Mouse (Mus musculus) adrenal gland, postnatal 14 days (tissue): ENCODE data around the gene Anxa4. TPM values are rescaled to one million over a fixed set of nuclear protein-coding genes. Genes with fewer than 3 reads are reported as not detected.

Experiments used
- DNase-seq: peaks from one replicate; pipeline ENCODE4 v3.0.0; 2021; ENCODE audit warnings: mixed read lengths
- long read RNA-seq, 2 experiments: library from polyadenylated mRNA; stranded (forward); transcript quantifications; one replicate each; pipeline ENCODE4 v2.0.0; 2021
- total RNA-seq: library from RNA; stranded (reverse); gene quantifications from 2 replicates; pipeline ENCODE4 v1.2.3, GENCODE M21; 2021

Gene Anxa4
- total RNA-seq: 54.6 and 55.5 TPM in 2 replicates
- long read RNA-seq, experiment 1, transcript Anxa4-201 (13 exons, 2,002 nt): major isoform, 50 of 58 reads
- long read RNA-seq, experiment 1, partial matches to known transcripts: 2 of 58 reads
- long read RNA-seq, experiment 1, other reads (novel, unspliced or antisense): 4 of 58 reads
- long read RNA-seq, experiment 2, transcript Anxa4-201 (13 exons, 2,002 nt): major isoform, 62 of 70 reads
- long read RNA-seq, experiment 2, partial matches to known transcripts: 0 of 70 reads
- long read RNA-seq, experiment 2, other reads (novel, unspliced or antisense): 7 of 70 reads

GRCm38 (mm10) chr6:86793021-86793815, at the start of gene Anxa4:
Gene Anxa4, minus strand, starts transcription at chr6:86793584.
- peak; percentile 92 for DNase-seq

- DNase-seq: no peak
These were observed 48.6 kb upstream of the Anxa4 start for GRCm38 (mm10) chr6:86841949-86842348.

GRCm38 (mm10) chr6:86839089-86839488, 45.7 kb upstream of the Anxa4 start:
- DNase-seq: no peak

- DNase-seq: peak; percentile 67
These were observed 39.6 kb upstream of the Anxa4 start for GRCm38 (mm10) chr6:86832802-86833502.

GRCm38 (mm10) chr6:86830738-86831500, 37.5 kb upstream of the Anxa4 start:
- DNase-seq: no peak

- DNase-seq: no peak
These were observed 36.4 kb upstream of the Anxa4 start for GRCm38 (mm10) chr6:86829768-86830167.

GRCm38 (mm10) chr6:86827432-86827831, 34.0 kb upstream of the Anxa4 start:
- DNase-seq: no peak

GRCm38 (mm10) chr6:86824401-86824800, 31.0 kb upstream of the Anxa4 start:
- DNase-seq: no peak

GRCm38 (mm10) chr6:86823824-86824223, 30.4 kb upstream of the Anxa4 start:
- DNase-seq: peak; percentile 48

- DNase-seq: no peak
These were observed 29.7 kb upstream of the Anxa4 start for GRCm38 (mm10) chr6:86823051-86823431.

GRCm38 (mm10) chr6:86822285-86823050, 29.1 kb upstream of the Anxa4 start:
- peak; percentile 52 for DNase-seq

- peak; percentile 38 for DNase-seq
These were observed 27.3 kb upstream of the Anxa4 start for GRCm38 (mm10) chr6:86820690-86821089.

GRCm38 (mm10) chr6:86819926-86820325, 26.5 kb upstream of the Anxa4 start:
- DNase-seq: no peak

GRCm38 (mm10) chr6:86818914-86819313, 25.5 kb upstream of the Anxa4 start:
- no peak for DNase-seq

- DNase-seq: peak; percentile 60
These were observed 23.2 kb upstream of the Anxa4 start for GRCm38 (mm10) chr6:86816586-86816985.

GRCm38 (mm10) chr6:86815436-86815835, 22.1 kb upstream of the Anxa4 start:
- DNase-seq: no peak

GRCm38 (mm10) chr6:86814926-86815325, 21.5 kb upstream of the Anxa4 start:
- DNase-seq: no peak

GRCm38 (mm10) chr6:86813341-86813740, 20.0 kb upstream of the Anxa4 start:
- DNase-seq: peak; percentile 75

- DNase-seq: no peak
These were observed 19.5 kb upstream of the Anxa4 start for GRCm38 (mm10) chr6:86812919-86813318.

GRCm38 (mm10) chr6:86806455-86807086, 13.2 kb upstream of the Anxa4 start:
- DNase-seq: peak; percentile 86

GRCm38 (mm10) chr6:86804646-86805045, 11.3 kb upstream of the Anxa4 start:
- DNase-seq: no peak
